Mouse (Mus musculus): ENCODE measurements around the gene Lysmd1. TPM values are rescaled to one million over a fixed set of nuclear protein-coding genes. Genes with fewer than 3 reads are reported as not detected.
"Not testable (repeated sequence)": the region's sequence is repeated elsewhere in the genome, so short reads cannot be mapped to it uniquely, and the experiment has no call there.

Gene Lysmd1
- total RNA-seq (2021) = 9.0 and 11.3 TPM in 2 replicates
- long read RNA-seq, experiment 1, transcript Lysmd1-201 (3 exons, 2,394 nt) = major isoform, 26 of 30 reads
- long read RNA-seq, experiment 1, partial matches to known transcripts = 2 of 30 reads
- long read RNA-seq, experiment 1, other reads (novel, unspliced or antisense) = 2 of 30 reads
- long read RNA-seq, experiment 2, transcript Lysmd1-201 (3 exons, 2,394 nt) = major isoform, 12 of 14 reads
- long read RNA-seq, experiment 2, partial matches to known transcripts = 0 of 14 reads
- long read RNA-seq, experiment 2, other reads (novel, unspliced or antisense) = 2 of 14 reads

GRCm38 (mm10) chr3:95133680-95134101 is at the start of gene Lysmd1, which contains the start of gene Scnm1:
Gene Lysmd1 (plus strand): TSS chr3:95134088.
Gene Scnm1 (minus strand): TSS chr3:95134011.
- peak; percentile 93 for DNase-seq

GRCm38 (mm10) chr3:95088071-95088470 is 45.8 kb upstream of the Lysmd1 start:
- no peak for DNase-seq

- no peak for DNase-seq
These were observed 33.0 kb upstream of the Lysmd1 start for GRCm38 (mm10) chr3:95100854-95101253.

- DNase-seq = no peak
These were observed 28.8 kb upstream of the Lysmd1 start for GRCm38 (mm10) chr3:95105121-95105520.

GRCm38 (mm10) chr3:95105586-95106337 is 28.1 kb upstream of the Lysmd1 start:
- DNase-seq = no peak

- DNase-seq = peak; percentile 98
These were observed 27.4 kb upstream of the Lysmd1 start, which contains the start of gene Pip5k1a for GRCm38 (mm10) chr3:95106338-95107117. Gene Pip5k1a (minus strand): TSS chr3:95106930.

- not testable (repeated sequence) for DNase-seq
These were observed 26.6 kb upstream of the Lysmd1 start for GRCm38 (mm10) chr3:95107308-95107707.

- no peak for DNase-seq
These were observed 26.0 kb upstream of the Lysmd1 start for GRCm38 (mm10) chr3:95107898-95108297.

GRCm38 (mm10) chr3:95110911-95111726 is 22.8 kb upstream of the Lysmd1 start, which contains the start of gene Vps72:
Gene Vps72 (plus strand): TSS chr3:95111022.
- DNase-seq = peak; percentile 95

GRCm38 (mm10) chr3:95112760-95113159 is 21.1 kb upstream of the Lysmd1 start:
- DNase-seq = no peak

GRCm38 (mm10) chr3:95117751-95118150 is 16.1 kb upstream of the Lysmd1 start:
- DNase-seq = no peak

- DNase-seq = no peak
These were observed 12.3 kb upstream of the Lysmd1 start for GRCm38 (mm10) chr3:95121580-95121979.

GRCm38 (mm10) chr3:95124246-95124645 is 9.6 kb upstream of the Lysmd1 start, which contains the start of gene Tmod4:
Gene Tmod4 (plus strand): TSS chr3:95124476.
- no peak for DNase-seq

GRCm38 (mm10) chr3:95124972-95125371 is 8.9 kb upstream of the Lysmd1 start:
- peak; percentile 80 for DNase-seq

- DNase-seq = no peak
These were observed 4.6 kb upstream of the Lysmd1 start for GRCm38 (mm10) chr3:95129226-95129651.

GRCm38 (mm10) chr3:95130081-95130480 is 3.8 kb upstream of the Lysmd1 start:
- DNase-seq = no peak

- not testable (repeated sequence) for DNase-seq
These were observed 1.5 kb upstream of the Lysmd1 start for GRCm38 (mm10) chr3:95132389-95132788.

- DNase-seq = no peak
These were observed 712 bp upstream of the Lysmd1 start for GRCm38 (mm10) chr3:95133176-95133575.

GRCm38 (mm10) chr3:95134133-95134532 is 245 bp downstream of the Lysmd1 start:
- DNase-seq = not testable (repeated sequence)

- peak; percentile 75 for DNase-seq
These were observed 1.1 kb downstream of the Lysmd1 start for GRCm38 (mm10) chr3:95135023-95135422.

- no peak for DNase-seq
These were observed 1.7 kb downstream of the Lysmd1 start for GRCm38 (mm10) chr3:95135433-95136052.

Data from adrenal gland, postnatal 14 days (tissue).